Mouse (Mus musculus) hindbrain, embryonic 13.5 days (tissue): ENCODE measurements around the gene Prkca. TPM values are rescaled to one million over a fixed set of nuclear protein-coding genes. Genes with fewer than 3 reads are reported as not detected.

Experiments
- ATAC-seq: fragments of 200-750 bp; cut with Nextera tagmentation; 2 replicates; pipeline ENCODE4 v1.8.0; 2017; ENCODE audit warnings: moderate TSS enrichment; ENCODE audit not compliant: low FRiP score
- H3K27ac ChIP-seq: fragments of 300-500 bp; sonication (generic); 2 replicates; pipeline ENCODE4 v1.5.1; 2015; ENCODE audit warnings: inconsistent platforms, mild to moderate bottlenecking, moderate library complexity
- H3K27me3 ChIP-seq: fragments of 300-500 bp; sonication (generic); 2 replicates; pipeline ENCODE4 v1.6.1; 2015; ENCODE audit warnings: mild to moderate bottlenecking, inconsistent platforms
- H3K36me3 ChIP-seq: fragments of 300-500 bp; sonication (generic); 2 replicates; pipeline ENCODE4 v1.6.1; 2015; ENCODE audit warnings: mild to moderate bottlenecking, inconsistent platforms
- H3K4me1 ChIP-seq: fragments of 300-500 bp; sonication (generic); replicated peaks from 2 replicates; pipeline ENCODE4 v1.6.1; 2015; ENCODE audit warnings: inconsistent platforms
- H3K4me2 ChIP-seq: fragments of 300-500 bp; sonication (generic); 2 replicates; pipeline ENCODE4 v1.6.1; 2015; ENCODE audit warnings: inconsistent platforms, mild to moderate bottlenecking, moderate library complexity
- H3K4me3 ChIP-seq: fragments of 300-500 bp; sonication (generic); 2 replicates; pipeline ENCODE4 v1.5.1; 2015; ENCODE audit warnings: mild to moderate bottlenecking, inconsistent platforms
- H3K9ac ChIP-seq: fragments of 300-500 bp; sonication (generic); 2 replicates; pipeline ENCODE4 v1.6.1; 2015; ENCODE audit warnings: mild to moderate bottlenecking, inconsistent platforms
- H3K9me3 ChIP-seq: fragments of 300-500 bp; sonication (generic); 2 replicates; pipeline ENCODE4 v1.6.1; 2016; ENCODE audit warnings: inconsistent platforms
- WGBS: fragments of 180-500 bp; shearing (Covaris S2); methylation state at CpG from one replicate; pipeline ENCODE4 v1.1.7; 2015; 5-methylcytosine and 5-hydroxymethylcytosine counted together
- polyA plus RNA-seq: library from polyadenylated mRNA; unstranded; fragments of >200 nt; fragmentation: Nextera tagmentation; extraction: Ambion mirVana; gene quantifications from 2 replicates; pipeline ENCODE4 v1.2.1, GENCODE M21; 2015

Gene Prkca
- polyA plus RNA-seq, 1 experiment from 2014 or later: 7.7 TPM

DNA sequence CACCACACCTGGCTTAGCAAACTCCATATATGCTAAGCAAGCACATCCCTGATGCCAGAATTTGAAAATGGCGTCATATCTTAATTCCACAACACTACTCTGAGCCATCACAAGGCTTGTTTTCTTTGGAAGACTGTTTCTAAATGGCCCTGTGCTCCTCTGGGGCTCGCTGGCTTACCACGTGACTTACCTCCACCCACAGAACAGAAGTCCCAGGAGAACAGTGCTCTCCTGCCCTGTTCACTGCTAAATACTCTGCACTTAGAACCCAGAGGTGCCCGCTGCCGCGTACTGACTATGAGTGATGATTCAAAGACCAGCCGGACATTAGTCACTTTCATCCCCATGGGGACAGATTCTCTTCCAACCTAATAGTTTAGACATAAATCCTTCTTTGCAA lies 75.9 kb downstream of the Prkca start:
- Histone ChIP-seq H3K4me1 (peaks cover 39% of the 10 kb centered on the region), H3K27me3 (peaks cover 7% of the 10 kb centered on the region; the same call in 1 of the 2 replicates), H3K4me3 (no peak overlapping the region), H3K9ac (no peak overlapping the region), H3K9me3 (no peaks in the 10 kb centered on the region), H3K27ac (0 out of 2 replicates have a peak overlapping the region, but pooled peaks have one; percentile 4), H3K36me3 (no peaks in the 10 kb centered on the region), H3K4me2 (no peak overlapping the region)
- no peak for ATAC-seq
- WGBS: 59% methylated on average over 7 of the region's 7 CpGs

DNA sequence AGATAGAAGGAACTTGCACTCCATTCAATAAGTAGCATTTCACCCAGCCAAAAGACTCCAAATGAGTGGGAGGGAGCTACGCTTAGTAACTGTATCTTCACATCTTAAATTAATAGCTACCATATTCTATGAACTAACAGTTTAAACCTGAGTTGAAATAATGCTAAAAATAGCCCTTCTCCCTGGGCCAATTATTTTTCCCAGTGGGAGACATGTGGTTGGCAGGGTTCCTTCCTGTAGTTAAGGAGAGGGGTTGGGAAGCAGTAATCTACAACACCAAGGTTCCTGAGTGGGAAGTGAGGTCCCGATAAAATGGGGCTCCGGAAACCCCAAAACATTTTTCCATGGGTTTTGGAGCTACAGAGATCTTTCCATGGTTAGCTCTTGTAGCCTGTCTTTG lies 76.7 kb downstream of the Prkca start:
- peaks cover 35% of the 10 kb centered on the region for H3K4me1 ChIP-seq
- no peaks in the 10 kb centered on the region for H3K36me3 ChIP-seq
- no peak overlapping the region for H3K4me2 ChIP-seq
- 87% methylated on average over 3 of the region's 3 CpGs for WGBS
- H3K27me3 ChIP-seq: peaks cover 7% of the 10 kb centered on the region; the same call in 1 of the 2 replicates
- H3K4me3 ChIP-seq: no peak overlapping the region
- no peak overlapping the region for H3K27ac ChIP-seq
- H3K9ac ChIP-seq: no peak overlapping the region
- ATAC-seq: no peak
- H3K9me3 ChIP-seq: no peaks in the 10 kb centered on the region

DNA sequence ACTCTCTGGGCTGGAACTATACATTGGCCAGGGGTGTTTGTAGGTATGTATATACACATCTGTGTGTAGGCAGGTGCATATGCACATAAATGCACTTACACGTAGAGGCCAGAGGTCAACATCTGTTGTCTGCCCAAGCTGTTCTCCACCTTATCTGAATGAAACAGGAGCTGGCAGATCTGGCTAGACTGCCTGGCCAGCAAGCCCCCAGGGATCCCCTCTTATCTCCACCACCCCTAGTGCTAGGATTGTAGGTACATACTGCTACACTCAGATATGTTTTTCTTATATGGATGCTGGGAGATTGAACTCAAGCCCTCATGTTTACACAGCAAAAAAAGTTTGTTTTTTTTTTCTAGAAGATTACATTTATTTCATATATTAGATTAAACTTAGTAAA lies 79.9 kb downstream of the Prkca start:
- no peak overlapping the region for H3K9ac ChIP-seq
- H3K4me1 ChIP-seq: peaks cover 31% of the 10 kb centered on the region
- H3K9me3 ChIP-seq: no peaks in the 10 kb centered on the region
- ATAC-seq: no peak
- H3K4me3 ChIP-seq: no peak overlapping the region
- no peaks in the 10 kb centered on the region for H3K27me3 ChIP-seq
- no peak overlapping the region for H3K4me2 ChIP-seq
- H3K36me3 ChIP-seq: no peaks in the 10 kb centered on the region
- no peak overlapping the region for H3K27ac ChIP-seq
- 91% methylated on average over 1 of the region's 1 CpGs for WGBS

DNA sequence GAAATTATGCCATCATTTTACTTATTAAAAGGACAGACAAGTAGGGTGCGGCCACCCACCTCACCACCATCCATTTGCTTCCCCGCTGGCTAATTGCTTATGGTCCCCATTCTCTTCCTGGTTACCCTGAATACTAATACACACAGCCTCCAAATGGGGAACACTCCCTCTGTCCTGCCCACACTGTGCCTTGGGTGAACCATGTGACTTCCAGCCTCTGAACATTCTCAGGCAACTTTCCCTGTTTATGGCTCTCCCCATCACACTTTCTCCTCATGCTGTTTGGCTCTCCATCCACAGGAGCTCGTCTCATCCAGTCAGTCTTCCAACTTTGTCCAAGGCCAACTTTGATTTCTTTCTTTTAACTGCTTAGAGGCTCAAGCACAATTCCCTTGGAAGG lies 80.3 kb downstream of the Prkca start:
- Histone ChIP-seq H3K27ac (no peak overlapping the region), H3K4me3 (no peak overlapping the region), H3K36me3 (no peaks in the 10 kb centered on the region), H3K9me3 (no peaks in the 10 kb centered on the region), H3K4me2 (no peak overlapping the region), H3K27me3 (no peaks in the 10 kb centered on the region), H3K4me1 (peaks cover 26% of the 10 kb centered on the region), H3K9ac (no peak overlapping the region)
- no peak for ATAC-seq
- WGBS: 79% methylated on average over 3 of the region's 3 CpGs

DNA sequence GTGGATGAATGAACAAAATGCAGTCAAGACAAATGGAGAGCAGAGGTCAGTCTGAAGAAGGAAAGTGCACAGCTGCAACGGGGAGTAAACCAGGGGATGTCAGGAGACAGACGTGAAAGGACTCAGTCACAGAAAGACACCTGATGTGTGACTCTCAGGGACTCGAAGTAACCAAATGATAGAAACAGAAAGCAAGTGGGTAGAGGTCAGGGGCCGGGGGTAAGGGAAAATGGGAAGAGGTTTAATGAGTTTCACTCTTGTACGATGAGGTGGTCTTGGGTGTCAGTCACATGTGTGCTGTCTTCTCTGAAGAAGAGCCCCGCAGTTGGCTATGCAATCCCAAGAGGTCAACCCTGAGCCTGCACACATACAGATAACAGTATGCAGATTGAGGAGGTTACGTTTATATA lies 82.0 kb downstream of the Prkca start:
- Histone ChIP-seq H3K4me2 (no peak overlapping the region), H3K27ac (no peak overlapping the region), H3K4me3 (no peak overlapping the region), H3K4me1 (peaks cover 16% of the 10 kb centered on the region), H3K27me3 (no peaks in the 10 kb centered on the region), H3K9ac (no peak overlapping the region), H3K9me3 (no peaks in the 10 kb centered on the region), H3K36me3 (no peaks in the 10 kb centered on the region)
- ATAC-seq: no peak
- 42% methylated on average over 7 of the region's 7 CpGs for WGBS

DNA sequence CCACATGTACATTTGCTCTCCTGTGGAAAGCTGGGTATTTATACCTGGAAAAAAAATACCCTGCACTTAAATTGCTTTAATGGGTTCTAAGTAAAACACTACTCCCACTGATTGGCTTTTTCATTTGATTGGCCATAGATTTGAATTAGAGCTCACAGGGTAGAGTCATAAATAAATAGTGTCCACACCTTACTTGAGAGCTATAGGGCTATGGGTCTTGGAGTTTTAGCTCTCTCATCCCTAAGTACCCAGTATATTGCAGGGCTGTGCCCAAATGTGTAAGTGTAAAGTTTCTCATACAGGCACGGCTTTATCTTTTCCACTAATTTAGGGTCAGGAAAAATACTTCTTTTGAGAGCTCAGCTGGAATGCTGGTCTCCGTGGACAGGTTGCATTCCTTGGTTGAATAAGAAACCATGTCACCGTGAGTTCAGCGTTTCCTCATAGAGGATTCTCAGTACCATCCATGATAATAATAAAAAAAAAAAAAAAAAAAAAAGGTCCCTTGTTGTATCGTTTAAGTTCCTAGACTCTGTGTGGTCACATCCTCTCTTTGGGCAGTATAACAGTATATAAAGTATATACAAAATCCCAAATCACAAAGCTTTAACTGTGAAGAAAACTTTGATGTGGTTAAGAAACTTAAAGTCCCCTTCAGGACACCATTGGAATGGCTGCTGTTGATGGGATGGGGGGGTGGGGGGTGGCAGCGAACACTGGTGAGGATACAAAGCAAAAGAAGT lies 82.8 kb downstream of the Prkca start:
- 70% methylated on average over 6 of the region's 6 CpGs for WGBS
- Histone ChIP-seq H3K36me3 (no peaks in the 10 kb centered on the region), H3K4me3 (no peak overlapping the region), H3K9me3 (no peaks in the 10 kb centered on the region), H3K4me1 (peaks cover 16% of the 10 kb centered on the region), H3K27ac (no peak overlapping the region), H3K9ac (no peak overlapping the region), H3K27me3 (no peaks in the 10 kb centered on the region), H3K4me2 (no peak overlapping the region)
- no peak for ATAC-seq

DNA sequence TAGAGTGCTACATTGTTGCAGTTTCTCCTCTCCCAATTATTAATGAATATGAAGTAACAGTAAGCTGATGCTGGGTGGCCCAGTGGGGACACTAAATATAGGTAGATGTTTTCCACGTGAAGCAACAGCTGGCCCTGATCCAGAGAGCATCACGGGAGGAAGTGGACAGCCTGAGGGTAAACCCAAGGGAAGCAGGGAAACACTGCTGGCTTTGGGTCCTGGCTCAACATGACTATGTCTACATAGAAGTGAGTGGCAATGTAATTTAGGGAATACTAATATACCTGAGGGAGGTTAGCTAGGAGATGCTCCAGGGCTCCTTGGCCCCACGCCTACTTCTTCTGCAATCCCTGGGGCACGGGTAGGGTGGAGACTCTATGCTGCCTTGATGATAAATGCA lies 84.3 kb downstream of the Prkca start:
- ATAC-seq: no peak
- 79% methylated on average over 4 of the region's 4 CpGs for WGBS
- H3K9ac ChIP-seq: no peak overlapping the region
- no peak overlapping the region for H3K4me3 ChIP-seq
- no peaks in the 10 kb centered on the region for H3K9me3 ChIP-seq
- no peaks in the 10 kb centered on the region for H3K36me3 ChIP-seq
- no peaks in the 10 kb centered on the region for H3K27me3 ChIP-seq
- H3K4me1 ChIP-seq: peaks cover 16% of the 10 kb centered on the region
- no peak overlapping the region for H3K4me2 ChIP-seq
- H3K27ac ChIP-seq: no peak overlapping the region

DNA sequence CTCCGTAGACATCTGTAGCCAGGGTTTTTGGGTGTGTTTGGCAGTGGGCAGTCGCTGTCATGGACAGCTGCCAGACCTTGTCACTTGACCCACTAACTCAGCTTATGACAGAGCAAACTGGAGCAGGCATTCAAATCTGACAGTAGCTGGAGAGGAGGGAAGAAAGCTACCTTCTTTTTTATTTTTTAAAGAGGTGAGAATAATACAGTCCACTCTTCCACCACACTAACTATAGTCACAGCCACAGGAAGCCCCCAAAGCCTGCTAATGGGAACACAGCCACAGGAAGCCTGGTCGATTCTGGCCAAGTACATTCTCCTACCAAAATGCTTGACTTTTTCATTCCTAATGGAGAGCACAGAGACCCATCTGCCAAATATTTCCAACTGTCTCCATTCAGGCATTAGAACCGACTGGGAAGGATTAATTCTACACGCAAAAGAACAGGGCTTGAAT lies 84.9 kb downstream of the Prkca start:
- 72% methylated on average over 5 of the region's 5 CpGs for WGBS
- Histone ChIP-seq H3K36me3 (no peaks in the 10 kb centered on the region), H3K9me3 (no peaks in the 10 kb centered on the region), H3K4me3 (no peak overlapping the region), H3K4me1 (peaks cover 16% of the 10 kb centered on the region), H3K9ac (no peak overlapping the region), H3K27ac (no peak overlapping the region), H3K4me2 (no peak overlapping the region), H3K27me3 (no peaks in the 10 kb centered on the region)
- no peak for ATAC-seq

DNA sequence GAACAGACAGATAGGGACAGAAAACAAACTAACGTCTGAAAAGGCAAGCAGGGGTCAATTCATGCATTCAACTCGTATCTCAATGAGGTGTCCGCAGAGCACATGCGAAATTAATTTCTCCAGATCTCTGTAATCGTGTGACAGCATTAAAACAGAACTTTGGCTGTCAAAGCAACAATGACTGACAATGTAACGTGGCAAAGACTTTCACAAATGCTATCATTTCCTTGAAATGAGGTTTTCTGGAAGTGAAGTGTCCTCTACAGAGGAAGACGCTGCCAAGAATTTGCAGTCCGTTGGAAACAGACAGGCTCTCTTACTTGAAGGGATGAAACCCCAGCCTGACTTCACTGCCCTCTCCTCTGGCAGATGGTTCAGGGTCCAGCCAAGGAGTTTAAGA lies 85.8 kb downstream of the Prkca start:
- Histone ChIP-seq H3K9me3 (no peaks in the 10 kb centered on the region), H3K27me3 (no peaks in the 10 kb centered on the region), H3K9ac (no peak overlapping the region), H3K4me2 (no peak overlapping the region), H3K27ac (no peak overlapping the region), H3K36me3 (no peaks in the 10 kb centered on the region), H3K4me3 (no peak overlapping the region), H3K4me1 (peaks cover 16% of the 10 kb centered on the region)
- no peak for ATAC-seq
- WGBS: 77% methylated on average over 8 of the region's 8 CpGs

DNA sequence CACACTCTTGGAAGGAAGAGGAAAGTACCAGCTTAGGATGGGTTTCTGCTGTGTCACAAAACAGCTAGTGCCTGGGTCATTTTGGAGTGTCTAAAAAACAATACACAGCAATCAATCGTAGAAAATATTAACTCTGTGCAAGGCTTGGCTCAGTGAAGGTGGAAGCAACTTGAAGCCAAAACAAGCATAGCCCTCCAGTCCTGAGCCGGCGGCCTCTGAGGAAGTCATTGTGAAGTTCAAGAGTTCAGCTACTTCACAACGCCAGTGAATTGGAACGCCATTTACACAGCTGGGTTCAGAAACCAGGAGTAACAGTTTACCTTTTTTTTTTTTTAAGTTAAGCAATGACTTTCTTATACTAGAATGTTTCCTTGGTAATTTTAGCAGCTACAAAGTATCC lies 89.0 kb downstream of the Prkca start:
- H3K27me3 ChIP-seq: no peaks in the 10 kb centered on the region
- H3K27ac ChIP-seq: no peak overlapping the region
- no peaks in the 10 kb centered on the region for H3K36me3 ChIP-seq
- H3K4me2 ChIP-seq: no peak overlapping the region
- no peak overlapping the region for H3K9ac ChIP-seq
- ATAC-seq: no peak
- H3K9me3 ChIP-seq: no peaks in the 10 kb centered on the region
- peaks cover 4% of the 10 kb centered on the region; the same call in 1 of the 2 replicates for H3K4me1 ChIP-seq
- 86% methylated on average over 5 of the region's 5 CpGs for WGBS
- H3K4me3 ChIP-seq: no peak overlapping the region

DNA sequence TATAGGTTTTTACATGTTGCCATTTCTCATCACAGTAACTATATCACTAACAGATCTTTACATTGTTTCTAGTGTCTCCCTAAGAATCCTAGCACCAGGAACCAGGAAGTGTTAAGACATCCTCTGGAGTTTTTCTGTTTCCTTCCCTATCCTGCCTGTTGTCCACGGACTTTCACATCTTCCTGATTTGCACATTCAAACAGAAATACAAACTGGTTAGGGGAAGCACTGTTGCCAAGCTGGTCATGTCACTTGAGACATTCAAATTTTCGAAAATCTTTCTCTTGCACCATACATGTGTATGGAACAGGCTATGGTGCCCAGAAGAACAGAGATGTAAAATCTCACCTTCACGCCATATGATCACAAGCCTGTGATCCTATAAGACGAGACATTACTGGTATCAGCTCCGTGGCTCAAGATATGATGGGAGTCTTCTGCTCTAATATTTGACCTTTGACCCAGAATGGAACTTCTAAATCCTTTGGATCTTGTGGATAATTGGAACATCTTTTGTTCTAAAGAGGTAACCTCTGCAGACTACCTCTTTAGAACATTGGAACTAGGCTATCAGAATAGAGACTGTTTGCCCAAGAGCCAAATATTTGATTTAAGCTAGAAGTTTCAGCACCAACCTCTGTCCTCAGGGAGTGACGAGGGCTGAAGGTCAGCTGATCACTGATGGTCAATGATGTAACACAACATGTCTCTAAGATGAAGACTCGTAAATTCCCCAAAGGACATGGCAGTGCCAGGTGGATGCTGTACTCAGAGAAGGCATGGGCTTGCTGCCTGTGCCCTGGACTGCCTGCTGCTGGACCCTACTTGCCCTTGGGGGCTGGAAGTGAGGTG lies 91.6 kb downstream of the Prkca start:
- no peak overlapping the region for H3K27ac ChIP-seq
- H3K4me3 ChIP-seq: no peak overlapping the region
- H3K27me3 ChIP-seq: no peaks in the 10 kb centered on the region
- no peak overlapping the region for H3K4me2 ChIP-seq
- H3K36me3 ChIP-seq: no peaks in the 10 kb centered on the region
- no peaks in the 10 kb centered on the region for H3K9me3 ChIP-seq
- no peak for ATAC-seq
- no peaks in the 10 kb centered on the region for H3K4me1 ChIP-seq
- no peak overlapping the region for H3K9ac ChIP-seq
- WGBS: 87% methylated on average over 7 of the region's 7 CpGs

DNA sequence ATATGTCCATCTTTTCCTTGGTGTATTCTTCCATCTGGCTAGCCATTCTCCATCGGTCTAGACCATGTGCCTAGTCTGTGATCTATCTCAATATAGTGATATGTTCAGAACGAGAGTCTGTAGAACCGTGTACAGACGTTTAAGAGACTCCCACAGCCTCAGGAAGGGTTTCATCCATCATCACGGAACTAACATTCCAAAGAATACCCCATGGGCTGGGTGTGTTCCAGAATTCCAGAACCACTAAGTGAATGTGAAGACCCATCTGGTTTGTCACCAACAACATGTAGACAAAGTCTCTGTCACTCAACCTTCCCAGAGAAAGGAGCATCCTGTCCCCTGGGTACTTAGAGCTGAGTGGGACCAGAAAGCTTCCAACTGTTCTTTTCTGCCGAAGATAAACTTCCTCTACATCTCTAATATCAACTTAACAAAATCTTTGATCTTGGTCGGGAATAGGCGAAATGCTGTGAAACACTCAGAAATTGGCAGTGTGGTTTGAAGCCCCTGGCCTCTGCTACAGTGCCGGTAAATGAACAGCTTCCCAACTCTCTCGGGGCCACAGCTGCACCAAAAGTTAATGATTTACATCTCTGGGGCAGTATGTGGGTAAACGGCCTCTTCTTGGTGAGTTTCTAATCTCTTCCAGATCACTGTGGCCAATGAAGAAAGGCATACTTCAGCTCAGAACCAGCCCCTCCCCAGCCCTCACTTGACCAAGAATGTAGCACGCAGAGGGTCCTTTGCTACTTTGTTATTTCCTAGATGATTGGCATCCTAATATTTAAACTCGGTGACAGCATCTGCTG lies 92.7 kb downstream of the Prkca start:
- WGBS: 72% methylated on average over 13 of the region's 13 CpGs
- Histone ChIP-seq H3K4me2 (no peak overlapping the region), H3K36me3 (no peaks in the 10 kb centered on the region), H3K9me3 (no peaks in the 10 kb centered on the region), H3K9ac (no peak overlapping the region), H3K27ac (no peak overlapping the region), H3K4me3 (no peak overlapping the region), H3K4me1 (0 out of 2 replicates have a peak, but pooled peaks cover 3% of the 10 kb centered on the region), H3K27me3 (no peaks in the 10 kb centered on the region)
- no peak for ATAC-seq
